Mouse (Mus musculus) spleen, adult 2 months (tissue): ENCODE results near the gene Stx8. TPM values are rescaled to one million over a fixed set of nuclear protein-coding genes. Genes with fewer than 3 reads are reported as not detected.

ENCODE experiments used
- DNase-seq, 2 experiments: peaks; one replicate each; pipeline versions ENCODE4 v3.0.0 to v3.0.0-alpha.2; 2012 to 2021; ENCODE audit warnings: low spot score in 2 of 2, low read depth in 1 of 2
- H3K27ac ChIP-seq: fragments of 200-500 bp; 2 replicates; pipeline ENCODE4 v1.5.1; 2012; ENCODE audit warnings: low read length, inconsistent platforms; ENCODE audit not compliant: insufficient read depth
- H3K27me3 ChIP-seq: fragments of 200-500 bp; 2 replicates; pipeline ENCODE4 v1.6.1; 2012; ENCODE audit warnings: mild to moderate bottlenecking, moderate library complexity, low read length, inconsistent platforms; ENCODE audit not compliant: control insufficient read depth, insufficient read depth
- H3K36me3 ChIP-seq: fragments of 200-500 bp; 2 replicates; pipeline ENCODE4 v1.6.1; 2012; ENCODE audit warnings: mild to moderate bottlenecking, low read length, inconsistent platforms; ENCODE audit not compliant: control insufficient read depth, insufficient read depth
- H3K4me1 ChIP-seq: fragments of 200-500 bp; 2 replicates; pipeline ENCODE4 v1.6.1; 2011; ENCODE audit warnings: inconsistent platforms; ENCODE audit not compliant: control insufficient read depth, insufficient read depth, insufficient read length
- H3K4me3 ChIP-seq: fragments of 200-500 bp; 2 replicates; pipeline ENCODE4 v1.5.1; 2011; ENCODE audit warnings: mild to moderate bottlenecking, inconsistent platforms; ENCODE audit not compliant: insufficient read depth, insufficient read length; ENCODE audit errors: extremely low read depth
- CTCF ChIP-seq: fragments of 200-500 bp; IDR thresholded peaks from 2 replicates; pipeline ENCODE4 v1.5.1; 2011; ENCODE audit warnings: mild to moderate bottlenecking, inconsistent platforms; ENCODE audit not compliant: insufficient read depth, insufficient read length, insufficient replicate concordance; ENCODE audit errors: extremely low read depth
- POLR2A ChIP-seq: fragments of 200-500 bp; IDR thresholded peaks from 2 replicates; pipeline ENCODE4 v1.6.1; 2011; ENCODE audit warnings: low read depth, low read length, inconsistent platforms
- WGBS: fragments of 180-500 bp; shearing (Covaris S2); methylation state at CpG from one replicate; pipeline ENCODE4 v1.1.7; 2018; 5-methylcytosine and 5-hydroxymethylcytosine counted together
- polyA plus RNA-seq: library from polyadenylated mRNA; depleted of rRNA; stranded (reverse); fragments of >200 nt; gene quantifications from 2 replicates; pipeline ENCODE4 v1.2.3, GENCODE M21; 2012

The Stx8 gene
- polyA plus RNA-seq, 1 experiment = 3.2 TPM

DNA sequence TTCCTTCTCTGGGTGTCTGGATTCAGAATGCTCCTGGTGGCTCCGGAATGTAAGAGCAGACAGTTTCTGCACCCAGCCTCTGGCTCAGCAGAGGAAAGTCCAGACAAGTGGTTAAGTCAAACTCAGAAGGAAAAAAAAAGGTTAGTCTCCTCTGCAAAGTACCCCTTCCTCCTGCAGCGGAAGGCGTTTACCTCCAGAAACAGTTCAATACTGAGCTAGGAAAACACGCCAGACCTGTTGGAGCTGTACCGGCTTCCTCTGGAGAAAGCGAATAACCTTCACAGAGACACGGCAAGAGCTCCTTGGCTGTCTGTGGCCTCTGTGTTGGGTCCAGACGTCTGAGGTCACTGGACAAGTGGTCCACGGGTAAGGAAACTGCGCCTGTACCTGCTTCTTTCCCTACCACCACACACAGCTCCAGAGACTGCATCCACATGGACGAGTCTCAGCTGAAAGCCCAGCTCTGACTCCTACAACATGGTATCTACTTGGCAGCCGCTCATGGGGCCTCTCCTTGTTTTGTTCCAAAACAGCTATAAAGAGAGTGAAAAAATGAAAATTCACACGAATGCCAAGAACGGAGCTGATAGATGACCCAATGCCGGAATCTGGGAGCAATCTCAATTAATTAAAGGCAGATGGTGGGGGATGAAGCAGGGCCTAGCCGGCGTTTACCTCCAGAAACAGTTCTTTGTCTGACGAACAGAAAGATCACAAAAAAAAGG, 263.1 kb downstream of the Stx8 start:
- no peaks in the 10 kb centered on the region for H3K4me1 ChIP-seq
- DNase-seq = no peak
- no peak for TF ChIP-seq POLR2A
- no peak for TF ChIP-seq CTCF
- H3K27ac ChIP-seq = no peak overlapping the region
- H3K27me3 ChIP-seq = no peaks in the 10 kb centered on the region
- no peak overlapping the region for H3K4me3 ChIP-seq
- WGBS = 85% methylated on average over 18 of the region's 18 CpGs
- H3K36me3 ChIP-seq = no peaks in the 10 kb centered on the region

GRCm38 (mm10) chr11:68231558-68231957, 265.6 kb downstream of the Stx8 start:
- no peak for DNase-seq
- TF ChIP-seq POLR2A = no peak
- no peaks in the 10 kb centered on the region for H3K4me1 ChIP-seq
- H3K4me3 ChIP-seq = no peak overlapping the region
- 92% methylated on average over 5 of the region's 5 CpGs for WGBS
- H3K27me3 ChIP-seq = no peaks in the 10 kb centered on the region
- H3K36me3 ChIP-seq = no peaks in the 10 kb centered on the region
- no peak overlapping the region for H3K27ac ChIP-seq

GRCm38 (mm10) chr11:68233469-68233965, 267.5 kb downstream of the Stx8 start:
- no peak for TF ChIP-seq POLR2A
- TF ChIP-seq CTCF = no peak

GRCm38 (mm10) chr11:68239756-68240155, 273.8 kb downstream of the Stx8 start:
- Histone ChIP-seq H3K4me1 (no peaks in the 10 kb centered on the region), H3K27ac (no peak overlapping the region), H3K36me3 (no peaks in the 10 kb centered on the region), H3K27me3 (no peaks in the 10 kb centered on the region), H3K4me3 (no peak overlapping the region)
- 83% methylated on average over 5 of the region's 5 CpGs for WGBS
- no peak for DNase-seq
- TF ChIP-seq POLR2A = no peak
- no peak for TF ChIP-seq CTCF

More at GRCm38 (mm10) chr11:68233469-68233965, 267.5 kb downstream of the Stx8 start:
- no peaks in the 10 kb centered on the region for H3K36me3 ChIP-seq
- no peak overlapping the region for H3K27ac ChIP-seq
- no peak overlapping the region for H3K4me3 ChIP-seq
- DNase-seq = no peak
- WGBS = 87% methylated on average over 9 of the region's 9 CpGs
- no peaks in the 10 kb centered on the region for H3K27me3 ChIP-seq
- no peaks in the 10 kb centered on the region for H3K4me1 ChIP-seq

DNA sequence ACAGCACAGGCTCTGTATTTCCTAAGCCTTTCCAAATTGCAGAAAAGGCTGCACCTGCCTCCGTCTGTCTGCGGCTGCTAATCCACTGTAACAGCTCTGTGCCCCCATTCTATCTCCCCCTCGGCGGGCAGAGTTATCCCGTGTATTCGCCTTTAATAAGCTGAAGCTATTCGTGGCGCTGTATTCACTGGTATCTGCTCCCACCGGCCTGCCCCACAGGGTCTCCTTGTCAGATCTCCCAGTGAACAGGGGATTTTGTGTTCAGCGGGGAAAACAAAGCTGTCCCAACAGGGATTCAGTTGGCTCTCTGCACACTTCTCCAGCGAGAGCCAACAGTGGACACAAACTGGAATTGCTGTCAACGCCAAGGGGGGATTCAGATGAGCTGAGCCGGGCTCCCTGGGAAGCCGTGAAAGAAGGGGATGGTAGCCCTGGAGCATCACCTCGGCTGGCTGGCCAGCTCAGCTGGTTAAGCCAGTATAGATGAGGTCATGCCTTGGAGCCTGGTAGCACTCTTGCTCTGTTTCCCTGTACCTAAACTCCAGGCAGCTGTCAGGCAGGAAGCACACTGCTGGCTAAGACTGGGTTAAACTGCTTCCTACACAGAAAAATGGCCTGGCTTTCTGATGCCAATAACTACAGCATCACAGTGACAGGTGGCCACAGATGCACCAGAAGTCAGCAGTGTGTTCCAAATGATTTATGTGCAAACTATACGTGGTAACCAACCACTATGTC, 278.4 kb downstream of the Stx8 start:
- Histone ChIP-seq H3K4me1 (no peaks in the 10 kb centered on the region), H3K36me3 (no peaks in the 10 kb centered on the region), H3K27me3 (no peaks in the 10 kb centered on the region), H3K4me3 (no peak overlapping the region), H3K27ac (no peak overlapping the region)
- DNase-seq = no peak
- TF ChIP-seq CTCF = no peak
- no peak for TF ChIP-seq POLR2A
- WGBS = 88% methylated on average over 16 of the region's 16 CpGs

DNA sequence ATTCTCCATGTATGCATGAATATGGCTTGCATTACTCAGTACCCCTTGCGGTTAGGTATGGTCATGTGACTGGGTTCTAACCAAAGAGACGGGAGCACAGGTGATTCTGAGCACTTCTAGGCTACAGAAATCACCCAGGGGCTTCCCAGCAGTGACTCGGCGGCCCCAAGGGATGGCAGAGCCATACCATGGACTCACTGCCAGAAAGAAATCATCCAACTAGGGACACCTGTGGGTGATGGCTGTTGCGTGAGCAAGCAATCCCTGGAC, 278.9 kb downstream of the Stx8 start:
- Histone ChIP-seq H3K27ac (no peak overlapping the region), H3K4me1 (no peaks in the 10 kb centered on the region), H3K4me3 (no peak overlapping the region), H3K36me3 (no peaks in the 10 kb centered on the region), H3K27me3 (no peaks in the 10 kb centered on the region)
- DNase-seq = no peak
- WGBS = 74% methylated on average over 5 of the region's 5 CpGs
- no peak for TF ChIP-seq CTCF
- no peak for TF ChIP-seq POLR2A

GRCm38 (mm10) chr11:68247897-68248296, 281.9 kb downstream of the Stx8 start:
- no peaks in the 10 kb centered on the region for H3K36me3 ChIP-seq
- H3K4me3 ChIP-seq = no peak overlapping the region
- H3K4me1 ChIP-seq = no peaks in the 10 kb centered on the region
- DNase-seq = no peak
- no peaks in the 10 kb centered on the region for H3K27me3 ChIP-seq
- no peak overlapping the region for H3K27ac ChIP-seq
- 81% methylated on average over 6 of the region's 6 CpGs for WGBS
- no peak for TF ChIP-seq CTCF
- no peak for TF ChIP-seq POLR2A
